Mouse (Mus musculus): ENCODE data around the gene Atp5d. TPM values are rescaled to one million over a fixed set of nuclear protein-coding genes. Genes with fewer than 3 reads are reported as not detected.

The Atp5d gene
- total and polyA plus RNA-seq, 3 experiments, result 81.9 to 1,539 (median 248) TPM

- peaks cover 92% of the 10 kb centered on the region for H3K36me3 ChIP-seq (replicated peaks)
- peaks cover 73% of the 10 kb centered on the region for H3K4me1 ChIP-seq (ENCODE audit: insufficient read depth, low read depth, low read length)
- H3K9me3 ChIP-seq (replicated peaks), result no peaks in the 10 kb centered on the region
- H3K27me3 ChIP-seq (ENCODE audit: insufficient read depth, low read length), result no peaks in the 10 kb centered on the region
- ATAC-seq (ENCODE audit: extremely low read depth, insufficient number of reproducible peaks, low FRiP score, poor library complexity, severe bottlenecking) (no peak), DNase-seq (ENCODE audit: low spot score) (no peak)
- H3K4me3 ChIP-seq (ENCODE audit: low read depth, low read length), result no peak overlapping the region
- TF ChIP-seq CTCF (IDR thresholded peaks at IDR 0.05; ENCODE audit: low read depth, low read length) (no peak), POLR2AphosphoS5 (IDR thresholded peaks at IDR 0.05; ENCODE audit: insufficient replicate concordance, low read depth, low read length) (no peak), GATA2 (IDR thresholded peaks at IDR 0.05; ENCODE audit: borderline replicate concordance, low read depth, low read length) (no peak), TAL1 (conservative IDR thresholded peaks at IDR 0.05; ENCODE audit: low read depth, low read length) (no peak), GATA1 (IDR thresholded peaks at IDR 0.05; ENCODE audit: borderline replicate concordance, low read length) (no peak)
Observed at GRCm38 (mm10) chr10:80095547-80095946, 42.9 kb upstream of the Atp5d start.

GRCm38 (mm10) chr10:80097275-80097674, 41.2 kb upstream of the Atp5d start:
- H3K4me3 ChIP-seq (ENCODE audit: low read depth, low read length), result peak overlapping the region; percentile 8; the same call in 1 of the 2 replicates
- H3K27me3 ChIP-seq (ENCODE audit: insufficient read depth, low read length), result no peaks in the 10 kb centered on the region
- no peak for DNase-seq (ENCODE audit: low spot score)
- TF ChIP-seq POLR2AphosphoS5 (IDR thresholded peaks at IDR 0.05; ENCODE audit: insufficient replicate concordance, low read depth, low read length), result no peak
- no peak for TF ChIP-seq CTCF (IDR thresholded peaks at IDR 0.05; ENCODE audit: low read depth, low read length)
- TF ChIP-seq TAL1 (conservative IDR thresholded peaks at IDR 0.05; ENCODE audit: low read depth, low read length), result no peak
- H3K4me1 ChIP-seq (ENCODE audit: insufficient read depth, low read depth, low read length), result peaks cover 87% of the 10 kb centered on the region
- H3K9me3 ChIP-seq (replicated peaks), result no peaks in the 10 kb centered on the region
- ATAC-seq (ENCODE audit: extremely low read depth, insufficient number of reproducible peaks, low FRiP score, poor library complexity, severe bottlenecking), result no peak
- peaks cover 82% of the 10 kb centered on the region for H3K36me3 ChIP-seq (replicated peaks)

- no peaks in the 10 kb centered on the region for H3K27me3 ChIP-seq (ENCODE audit: insufficient read depth, low read length)
- ATAC-seq (ENCODE audit: extremely low read depth, insufficient number of reproducible peaks, low FRiP score, poor library complexity, severe bottlenecking) (no peak), DNase-seq (ENCODE audit: low spot score) (no peak)
- no peaks in the 10 kb centered on the region for H3K9me3 ChIP-seq (replicated peaks)
- H3K4me1 ChIP-seq (ENCODE audit: insufficient read depth, low read depth, low read length), result peaks cover 85% of the 10 kb centered on the region
- H3K4me3 ChIP-seq (ENCODE audit: low read depth, low read length), result no peak overlapping the region
- TF ChIP-seq POLR2AphosphoS5 (IDR thresholded peaks at IDR 0.05; ENCODE audit: insufficient replicate concordance, low read depth, low read length), result no peak
- TF ChIP-seq CTCF (IDR thresholded peaks at IDR 0.05; ENCODE audit: low read depth, low read length), result no peak
- no peak for TF ChIP-seq TAL1 (conservative IDR thresholded peaks at IDR 0.05; ENCODE audit: low read depth, low read length)
- TF ChIP-seq GATA2 (IDR thresholded peaks at IDR 0.05; ENCODE audit: borderline replicate concordance, low read depth, low read length), result no peak
- TF ChIP-seq GATA1 (IDR thresholded peaks at IDR 0.05; ENCODE audit: borderline replicate concordance, low read length), result no peak
- peaks cover 69% of the 10 kb centered on the region for H3K36me3 ChIP-seq (replicated peaks)
Observed at GRCm38 (mm10) chr10:80098630-80099029, 39.8 kb upstream of the Atp5d start.

GRCm38 (mm10) chr10:80100982-80101381, 37.5 kb upstream of the Atp5d start:
- TF ChIP-seq GATA2 (IDR thresholded peaks at IDR 0.05; ENCODE audit: borderline replicate concordance, low read depth, low read length) (no peak), POLR2AphosphoS5 (IDR thresholded peaks at IDR 0.05; ENCODE audit: insufficient replicate concordance, low read depth, low read length) (no peak), GATA1 (IDR thresholded peaks at IDR 0.05; ENCODE audit: borderline replicate concordance, low read length) (no peak), TAL1 (conservative IDR thresholded peaks at IDR 0.05; ENCODE audit: low read depth, low read length) (no peak), CTCF (IDR thresholded peaks at IDR 0.05; ENCODE audit: low read depth, low read length) (no peak)
- Histone ChIP-seq H3K27me3 (ENCODE audit: insufficient read depth, low read length) (no peaks in the 10 kb centered on the region), H3K4me3 (ENCODE audit: low read depth, low read length) (peak overlapping the region; percentile 94; the same call in 1 of the 2 replicates), H3K36me3 (replicated peaks) (peaks cover 46% of the 10 kb centered on the region), H3K9me3 (replicated peaks) (no peaks in the 10 kb centered on the region), H3K4me1 (ENCODE audit: insufficient read depth, low read depth, low read length) (peaks cover 87% of the 10 kb centered on the region)
- ATAC-seq (ENCODE audit: extremely low read depth, insufficient number of reproducible peaks, low FRiP score, poor library complexity, severe bottlenecking) (no peak), DNase-seq (ENCODE audit: low spot score) (no peak)

GRCm38 (mm10) chr10:80102216-80102915, 36.1 kb upstream of the Atp5d start:
- peak; percentile 70 for DNase-seq (ENCODE audit: low spot score)

GRCm38 (mm10) chr10:80103032-80103431, 35.4 kb upstream of the Atp5d start:
- no peak for ATAC-seq (ENCODE audit: extremely low read depth, insufficient number of reproducible peaks, low FRiP score, poor library complexity, severe bottlenecking)

More at GRCm38 (mm10) chr10:80102216-80102915, 36.1 kb upstream of the Atp5d start:
- Histone ChIP-seq H3K9me3 (replicated peaks) (no peaks in the 10 kb centered on the region), H3K36me3 (replicated peaks) (peaks cover 34% of the 10 kb centered on the region), H3K27me3 (ENCODE audit: insufficient read depth, low read length) (no peaks in the 10 kb centered on the region), H3K4me3 (ENCODE audit: low read depth, low read length) (peak overlapping the region; percentile 94), H3K4me1 (ENCODE audit: insufficient read depth, low read depth, low read length) (peaks cover 79% of the 10 kb centered on the region)
- peak; percentile 67; the same call in 1 of the 2 replicates for ATAC-seq (ENCODE audit: extremely low read depth, insufficient number of reproducible peaks, low FRiP score, poor library complexity, severe bottlenecking)
- no peak for TF ChIP-seq GATA1 (IDR thresholded peaks at IDR 0.05; ENCODE audit: borderline replicate concordance, low read length)
- TF ChIP-seq GATA2 (IDR thresholded peaks at IDR 0.05; ENCODE audit: borderline replicate concordance, low read depth, low read length), result no peak
- TF ChIP-seq CTCF (IDR thresholded peaks at IDR 0.05; ENCODE audit: low read depth, low read length), result no peak
- no peak for TF ChIP-seq POLR2AphosphoS5 (IDR thresholded peaks at IDR 0.05; ENCODE audit: insufficient replicate concordance, low read depth, low read length)
- TF ChIP-seq TAL1 (conservative IDR thresholded peaks at IDR 0.05; ENCODE audit: low read depth, low read length), result no peak

More at GRCm38 (mm10) chr10:80103032-80103431, 35.4 kb upstream of the Atp5d start:
- no peak for DNase-seq (ENCODE audit: low spot score)
- H3K4me3 ChIP-seq (ENCODE audit: low read depth, low read length), result no peak overlapping the region
- TF ChIP-seq GATA1 (IDR thresholded peaks at IDR 0.05; ENCODE audit: borderline replicate concordance, low read length) (no peak), CTCF (IDR thresholded peaks at IDR 0.05; ENCODE audit: low read depth, low read length) (no peak), POLR2AphosphoS5 (IDR thresholded peaks at IDR 0.05; ENCODE audit: insufficient replicate concordance, low read depth, low read length) (no peak), TAL1 (conservative IDR thresholded peaks at IDR 0.05; ENCODE audit: low read depth, low read length) (no peak), GATA2 (IDR thresholded peaks at IDR 0.05; ENCODE audit: borderline replicate concordance, low read depth, low read length) (no peak)
- H3K9me3 ChIP-seq (replicated peaks), result no peaks in the 10 kb centered on the region
- peaks cover 76% of the 10 kb centered on the region for H3K4me1 ChIP-seq (ENCODE audit: insufficient read depth, low read depth, low read length)
- peaks cover 30% of the 10 kb centered on the region for H3K36me3 ChIP-seq (replicated peaks)
- H3K27me3 ChIP-seq (ENCODE audit: insufficient read depth, low read length), result no peaks in the 10 kb centered on the region

Data from G1E (cell line).